Mouse (Mus musculus): ENCODE measurements at regions not wholly inside any gene's neighbourhood (a gene's known extent, or its start where the extent isn't known, plus 50 kb on each side); places are given as distances from the start of the nearest gene placed in this dataset.

DNA sequence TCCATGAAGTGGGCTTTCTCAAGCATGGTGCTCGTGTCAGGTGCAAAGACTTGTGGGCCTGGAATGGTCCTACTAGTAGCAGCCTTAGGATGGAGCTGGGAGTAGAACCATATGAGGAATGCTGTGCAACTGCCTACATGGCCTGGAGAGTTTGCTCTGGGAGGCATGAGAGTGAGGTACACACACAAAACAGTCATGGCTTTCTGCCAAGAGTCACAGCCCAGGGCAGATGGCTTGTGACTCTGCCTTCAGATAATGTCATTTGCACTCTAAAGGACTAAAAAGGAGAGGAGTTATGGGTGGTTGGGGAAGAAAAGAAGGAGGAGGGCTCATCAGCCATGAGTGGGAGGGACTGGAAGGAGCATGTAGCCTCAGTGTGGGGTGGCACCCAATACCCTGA is 263.1 kb downstream of the Cbln1 start:
- Histone ChIP-seq H3K36me3 (ENCODE audit: insufficient read depth) (no peaks in the 10 kb centered on the region), H3K27ac (ENCODE audit: low read depth, low read length) (no peak overlapping the region), H3K4me3 (ENCODE audit: low read depth, low read length) (no peak overlapping the region), H3K27me3 (ENCODE audit: insufficient read depth, low read length) (no peaks in the 10 kb centered on the region), H3K4me2 (ENCODE audit: low read depth) (no peak overlapping the region), H3K9ac (no peak overlapping the region), H3K9me3 (ENCODE audit: low read length) (no peaks in the 10 kb centered on the region), H3K4me1 (ENCODE audit: insufficient read depth) (no peaks in the 10 kb centered on the region)
- no peak for TF ChIP-seq CTCF (IDR thresholded peaks at IDR 0.05; ENCODE audit: low read depth)
- WGBS = 83% methylated on average over 1 of the region's 1 CpGs
- DNase-seq = no peak
- ATAC-seq = no peak

DNA sequence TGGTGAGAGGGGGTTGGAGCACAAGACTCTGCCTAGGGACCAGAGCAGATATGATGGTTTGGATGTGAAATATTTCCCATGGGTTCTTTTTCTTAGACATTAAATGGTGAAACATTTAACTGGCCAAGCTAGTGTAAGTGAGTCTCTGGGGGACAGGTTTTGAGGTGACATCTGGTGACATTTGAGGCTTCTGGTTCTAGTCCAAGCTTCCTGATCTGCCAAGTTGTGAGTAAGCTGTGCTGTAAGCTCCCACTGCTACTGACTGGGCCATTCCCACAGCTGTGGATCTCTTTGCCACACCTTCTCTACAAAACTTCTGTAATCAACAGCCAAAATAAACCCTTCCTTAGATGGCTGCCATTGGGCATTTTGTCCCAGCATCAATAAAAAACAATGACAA is 264.4 kb downstream of the Cbln1 start:
- no peaks in the 10 kb centered on the region for H3K4me1 ChIP-seq (ENCODE audit: insufficient read depth)
- DNase-seq (no peak), ATAC-seq (no peak)
- no peak overlapping the region for H3K27ac ChIP-seq (ENCODE audit: low read depth, low read length)
- no peaks in the 10 kb centered on the region for H3K27me3 ChIP-seq (ENCODE audit: insufficient read depth, low read length)
- no peaks in the 10 kb centered on the region for H3K9me3 ChIP-seq (ENCODE audit: low read length)
- no peak overlapping the region for H3K4me3 ChIP-seq (ENCODE audit: low read depth, low read length)
- H3K4me2 ChIP-seq (ENCODE audit: low read depth) = no peak overlapping the region
- H3K36me3 ChIP-seq (ENCODE audit: insufficient read depth) = no peaks in the 10 kb centered on the region
- no peak for TF ChIP-seq CTCF (IDR thresholded peaks at IDR 0.05; ENCODE audit: low read depth)
- no peak overlapping the region for H3K9ac ChIP-seq

DNA sequence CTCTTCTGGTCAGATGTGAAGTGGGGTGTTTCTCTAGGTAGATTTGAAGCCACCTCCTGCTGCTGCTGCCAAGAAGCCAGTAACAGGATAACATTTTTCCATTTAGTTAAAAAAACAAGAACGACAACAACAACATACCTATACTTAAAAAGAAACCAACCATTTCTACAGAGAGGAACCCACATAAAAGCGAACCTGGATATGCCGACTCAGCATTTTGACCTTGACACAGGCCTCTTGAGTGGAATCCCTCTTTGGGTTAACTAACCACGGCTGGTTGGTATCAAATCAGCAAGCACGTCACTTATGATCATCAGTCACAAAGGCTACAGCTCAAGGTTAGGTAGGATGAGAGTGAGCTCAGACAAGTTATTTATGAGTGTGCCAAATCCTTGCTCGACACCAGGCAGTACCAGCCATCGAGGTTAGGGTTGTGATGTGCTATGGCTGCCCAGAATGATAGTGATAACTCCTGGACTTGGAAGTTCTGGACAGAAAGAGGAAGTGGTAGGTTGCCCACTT is 269.7 kb downstream of the Cbln1 start:
- H3K4me3 ChIP-seq (ENCODE audit: low read depth, low read length) = no peak overlapping the region
- 91% methylated on average over 7 of the region's 7 CpGs for WGBS
- no peak for TF ChIP-seq CTCF (IDR thresholded peaks at IDR 0.05; ENCODE audit: low read depth)
- no peak overlapping the region for H3K4me2 ChIP-seq (ENCODE audit: low read depth)
- H3K4me1 ChIP-seq (ENCODE audit: insufficient read depth) = 0 out of 2 replicates have a peak, but pooled peaks cover 7% of the 10 kb centered on the region
- no peak overlapping the region for H3K27ac ChIP-seq (ENCODE audit: low read depth, low read length)
- no peaks in the 10 kb centered on the region for H3K9me3 ChIP-seq (ENCODE audit: low read length)
- no peak for ATAC-seq
- no peaks in the 10 kb centered on the region for H3K27me3 ChIP-seq (ENCODE audit: insufficient read depth, low read length)
- H3K36me3 ChIP-seq (ENCODE audit: insufficient read depth) = no peaks in the 10 kb centered on the region
- no peak for DNase-seq
- no peak overlapping the region for H3K9ac ChIP-seq

DNA sequence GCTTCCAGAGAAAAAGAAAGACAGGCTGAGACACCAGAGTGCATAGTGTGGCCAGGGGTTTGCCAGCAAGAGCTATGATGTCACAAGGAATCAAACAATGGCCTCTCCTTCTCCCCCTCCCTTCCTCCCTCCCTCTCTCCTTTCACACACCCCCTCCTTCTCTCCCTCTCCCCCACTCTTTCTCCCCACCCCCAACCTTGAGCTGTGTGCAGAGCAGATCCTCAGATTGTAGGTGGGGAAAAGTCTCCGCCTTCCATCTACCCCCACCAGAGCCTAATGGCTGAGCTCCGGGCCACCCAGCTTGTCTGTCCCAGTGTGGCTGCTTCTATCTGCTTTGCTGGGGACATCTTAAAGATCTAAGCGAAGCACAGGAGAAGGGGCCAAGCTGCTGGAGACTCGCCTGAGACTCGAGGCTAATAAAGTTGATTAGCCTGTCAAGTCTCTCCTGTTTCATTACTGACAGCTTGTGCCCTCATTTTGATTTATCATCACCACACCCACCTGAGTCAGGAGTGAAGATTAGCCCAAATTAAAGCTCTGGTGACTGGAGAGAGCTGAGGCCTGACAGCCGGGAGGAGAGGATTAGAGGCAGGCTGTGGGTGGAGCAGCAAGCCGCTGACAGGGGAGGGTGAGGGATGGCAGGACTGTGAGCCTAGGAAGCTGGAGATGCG is 272.8 kb downstream of the Cbln1 start:
- no peak overlapping the region for H3K27ac ChIP-seq (ENCODE audit: low read depth, low read length)
- no peak for TF ChIP-seq CTCF (IDR thresholded peaks at IDR 0.05; ENCODE audit: low read depth)
- 7% methylated on average over 8 of the region's 8 CpGs for WGBS

DNA sequence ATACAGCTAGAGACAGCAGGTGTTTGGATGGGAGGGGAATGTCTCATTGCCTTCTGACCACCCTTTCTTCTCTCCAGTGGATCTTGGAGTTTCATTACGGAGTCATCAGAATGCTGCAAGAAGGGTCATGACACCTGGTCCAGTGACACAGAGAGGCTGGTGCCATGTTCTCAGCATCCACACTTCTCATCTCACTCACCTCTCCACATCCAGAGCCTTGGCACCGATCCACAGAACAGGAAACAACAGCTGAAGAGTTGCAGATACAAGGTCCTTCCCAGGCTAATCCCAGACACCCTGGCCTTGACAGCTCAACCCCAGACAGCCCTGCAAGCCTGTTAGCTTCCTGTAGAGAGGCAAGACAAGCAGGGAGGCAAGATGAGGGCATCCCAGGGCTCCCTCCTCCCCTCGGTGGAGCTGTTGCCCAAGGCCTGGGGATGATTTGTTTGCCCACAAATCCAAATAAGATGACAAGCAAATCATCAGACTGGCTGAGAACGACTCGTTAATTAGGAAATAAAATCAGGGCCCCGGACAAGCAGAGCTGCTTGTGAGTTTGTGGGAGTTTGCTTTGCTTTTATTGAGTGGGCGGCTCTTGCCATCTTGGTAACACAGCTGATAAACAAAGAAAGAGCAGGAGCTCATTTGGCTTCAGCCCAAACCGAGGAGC is 274.4 kb downstream of the Cbln1 start:
- Histone ChIP-seq H3K4me1 (ENCODE audit: insufficient read depth) (0 out of 2 replicates have a peak, but pooled peaks cover 7% of the 10 kb centered on the region), H3K9ac (no peak overlapping the region), H3K36me3 (ENCODE audit: insufficient read depth) (no peaks in the 10 kb centered on the region), H3K9me3 (ENCODE audit: low read length) (no peaks in the 10 kb centered on the region), H3K27ac (ENCODE audit: low read depth, low read length) (no peak overlapping the region), H3K27me3 (ENCODE audit: insufficient read depth, low read length) (no peaks in the 10 kb centered on the region; the same call in 1 of the 2 replicates), H3K4me3 (ENCODE audit: low read depth, low read length) (no peak overlapping the region), H3K4me2 (ENCODE audit: low read depth) (no peak overlapping the region)
- ATAC-seq = no peak
- TF ChIP-seq CTCF (IDR thresholded peaks at IDR 0.05; ENCODE audit: low read depth) = no peak
- WGBS = 35% methylated on average over 8 of the region's 8 CpGs
- DNase-seq = peak; percentile 30

More for the DNA sequence above, 272.8 kb downstream of the Cbln1 start:
- Histone ChIP-seq H3K9ac (no peak overlapping the region), H3K4me1 (ENCODE audit: insufficient read depth) (0 out of 2 replicates have a peak, but pooled peaks cover 7% of the 10 kb centered on the region), H3K4me3 (ENCODE audit: low read depth, low read length) (no peak overlapping the region), H3K36me3 (ENCODE audit: insufficient read depth) (no peaks in the 10 kb centered on the region), H3K9me3 (ENCODE audit: low read length) (no peaks in the 10 kb centered on the region), H3K4me2 (ENCODE audit: low read depth) (no peak overlapping the region), H3K27me3 (ENCODE audit: insufficient read depth, low read length) (no peaks in the 10 kb centered on the region; the same call in 1 of the 2 replicates)
- no peak for DNase-seq
- ATAC-seq = peak; percentile 50

DNA sequence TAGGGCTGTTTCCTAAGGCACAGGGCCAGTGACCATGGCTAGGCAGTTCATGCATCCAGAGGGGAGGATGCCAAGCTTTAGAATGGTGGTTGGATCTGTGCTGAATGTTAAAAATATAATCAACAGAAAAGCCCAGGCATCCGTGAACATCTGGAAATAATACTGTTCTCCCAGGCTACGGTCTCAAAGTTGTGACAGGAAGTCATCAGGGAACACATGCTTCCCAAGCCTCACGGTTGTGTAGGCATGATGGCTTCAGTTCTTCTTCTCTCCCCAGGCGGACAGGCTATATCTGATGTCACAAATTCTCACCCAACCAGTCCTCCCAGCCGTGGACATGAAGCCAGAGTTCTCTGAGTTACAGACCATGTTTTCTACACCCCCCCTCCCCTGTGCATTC is 275.4 kb downstream of the Cbln1 start:
- WGBS = 81% methylated on average over 5 of the region's 5 CpGs
- Histone ChIP-seq H3K4me2 (ENCODE audit: low read depth) (no peak overlapping the region), H3K9ac (no peak overlapping the region), H3K4me3 (ENCODE audit: low read depth, low read length) (no peak overlapping the region), H3K9me3 (ENCODE audit: low read length) (no peaks in the 10 kb centered on the region), H3K36me3 (ENCODE audit: insufficient read depth) (no peaks in the 10 kb centered on the region), H3K4me1 (ENCODE audit: insufficient read depth) (0 out of 2 replicates have a peak, but pooled peaks cover 7% of the 10 kb centered on the region), H3K27me3 (ENCODE audit: insufficient read depth, low read length) (no peaks in the 10 kb centered on the region; the same call in 1 of the 2 replicates), H3K27ac (ENCODE audit: low read depth, low read length) (no peak overlapping the region)
- ATAC-seq = no peak
- DNase-seq = no peak
- no peak for TF ChIP-seq CTCF (IDR thresholded peaks at IDR 0.05; ENCODE audit: low read depth)

DNA sequence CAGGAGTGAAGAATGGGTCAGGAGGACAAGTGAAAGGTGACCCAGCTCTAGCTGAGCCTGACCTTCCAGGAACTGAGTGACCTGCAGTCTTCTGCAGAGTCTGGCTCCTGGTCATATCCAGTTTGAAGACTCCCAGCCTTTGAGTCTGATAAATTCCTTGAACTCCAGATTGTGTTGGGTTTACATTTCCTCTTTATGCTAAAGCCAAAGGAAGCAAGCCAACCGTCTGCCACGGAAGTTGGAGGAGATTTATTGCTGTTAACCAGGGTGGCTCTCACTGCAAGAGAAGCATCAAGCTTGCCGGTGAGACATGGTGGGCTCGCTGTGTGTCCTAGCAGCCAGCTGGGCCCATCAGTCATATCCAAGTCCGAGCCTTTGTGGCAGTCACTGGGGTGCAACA is 276.4 kb downstream of the Cbln1 start:
- Histone ChIP-seq H3K27ac (ENCODE audit: low read depth, low read length) (no peak overlapping the region), H3K36me3 (ENCODE audit: insufficient read depth) (no peaks in the 10 kb centered on the region), H3K27me3 (ENCODE audit: insufficient read depth, low read length) (no peaks in the 10 kb centered on the region; the same call in 1 of the 2 replicates), H3K4me1 (ENCODE audit: insufficient read depth) (0 out of 2 replicates have a peak, but pooled peaks cover 7% of the 10 kb centered on the region), H3K9me3 (ENCODE audit: low read length) (no peaks in the 10 kb centered on the region), H3K9ac (no peak overlapping the region), H3K4me3 (ENCODE audit: low read depth, low read length) (no peak overlapping the region), H3K4me2 (ENCODE audit: low read depth) (no peak overlapping the region)
- no peak for TF ChIP-seq CTCF (IDR thresholded peaks at IDR 0.05; ENCODE audit: low read depth)
- DNase-seq (peak; percentile 41), ATAC-seq (no peak)
- 65% methylated on average over 5 of the region's 5 CpGs for WGBS
